Mouse (Mus musculus) bone marrow macrophage, adult 2 months (primary cell): ENCODE measurements around the gene Aoc1. TPM values are rescaled to one million over a fixed set of nuclear protein-coding genes. Genes with fewer than 3 reads are reported as not detected.

Experiments
- H3K27ac ChIP-seq: 2 replicates; pipeline ENCODE4 v1.5.1; 2012; ENCODE audit warnings: low read depth, low read length; ENCODE audit not compliant: insufficient read depth
- H3K4me1 ChIP-seq: 2 replicates; pipeline ENCODE4 v1.6.1; 2012; ENCODE audit warnings: low read length; ENCODE audit not compliant: control insufficient read depth, insufficient read depth
- H3K4me3 ChIP-seq: 2 replicates; pipeline ENCODE4 v1.5.1; 2012; ENCODE audit warnings: mild to moderate bottlenecking, low read length, moderate library complexity; ENCODE audit not compliant: insufficient read depth
- CTCF ChIP-seq: IDR thresholded peaks from 2 replicates; pipeline ENCODE4 v1.5.1; 2012; ENCODE audit warnings: low read depth, mild to moderate bottlenecking, low read length, moderate library complexity
- POLR2A ChIP-seq: IDR thresholded peaks from 2 replicates; pipeline ENCODE4 v1.6.1; 2012; ENCODE audit warnings: mild to moderate bottlenecking, low read depth, low read length, borderline replicate concordance
- polyA plus RNA-seq: library from polyadenylated mRNA; stranded (reverse); fragments of >200 nt; gene quantifications from 2 replicates; pipeline ENCODE4 v1.2.4, GENCODE M21; 2012; ENCODE audit not compliant: missing spikeins, insufficient read depth, insufficient read length

Gene Aoc1
- polyA plus RNA-seq: not detected in 2 replicates

DNA sequence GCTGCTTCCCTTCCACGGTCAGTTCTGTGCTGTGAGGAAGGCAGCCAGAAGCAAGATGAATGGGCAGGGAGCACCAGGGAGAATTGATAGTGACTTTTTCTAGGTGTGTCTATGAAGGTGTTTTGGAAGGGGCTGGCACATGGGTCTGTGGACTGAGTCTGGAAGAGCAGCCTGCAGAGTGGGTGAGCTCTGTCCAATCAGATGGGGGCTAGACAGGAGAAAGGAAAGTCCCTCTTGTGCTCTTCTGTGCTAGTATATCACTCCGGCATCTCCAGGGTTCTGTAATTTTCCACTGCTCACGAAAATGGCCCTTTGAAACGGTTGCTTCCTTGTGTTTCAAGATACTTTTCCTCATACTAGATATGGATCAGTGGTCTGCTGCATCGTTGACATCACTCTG lies at the start of gene Aoc1:
Gene Aoc1 (plus strand): TSS at position 301 of the 400 bp plus-strand sequence.
- Histone ChIP-seq H3K27ac (no peak within 1 kb of the TSS), H3K4me1 (no peaks in the 10 kb centered on the region), H3K4me3 (no peak within 1 kb of the TSS)
- TF ChIP-seq POLR2A (no peak), CTCF (no peak)

DNA sequence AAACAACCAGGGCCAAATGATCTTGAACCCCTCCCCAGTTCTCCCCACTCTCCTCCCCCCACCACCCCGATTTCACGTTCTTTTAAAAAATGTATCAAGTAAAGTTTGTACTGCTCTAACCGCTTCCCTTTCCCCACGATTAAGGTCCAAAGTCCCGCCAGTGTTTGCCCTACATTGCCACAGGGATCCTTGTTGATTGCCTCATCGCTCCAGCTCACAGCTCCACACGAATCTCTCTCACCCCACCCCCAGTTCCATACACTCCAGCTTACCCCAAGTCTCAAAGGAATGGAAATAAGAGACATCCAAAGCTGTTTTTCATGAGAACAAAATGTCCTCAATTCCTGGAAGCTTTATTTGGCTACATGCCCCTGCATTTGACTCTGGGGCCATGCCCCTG lies 47.7 kb upstream of the Aoc1 start:
- TF ChIP-seq POLR2A (no peak), CTCF (no peak)
- Histone ChIP-seq H3K4me1 (peaks cover 45% of the 10 kb centered on the region), H3K27ac (no peak overlapping the region), H3K4me3 (no peak overlapping the region)

DNA sequence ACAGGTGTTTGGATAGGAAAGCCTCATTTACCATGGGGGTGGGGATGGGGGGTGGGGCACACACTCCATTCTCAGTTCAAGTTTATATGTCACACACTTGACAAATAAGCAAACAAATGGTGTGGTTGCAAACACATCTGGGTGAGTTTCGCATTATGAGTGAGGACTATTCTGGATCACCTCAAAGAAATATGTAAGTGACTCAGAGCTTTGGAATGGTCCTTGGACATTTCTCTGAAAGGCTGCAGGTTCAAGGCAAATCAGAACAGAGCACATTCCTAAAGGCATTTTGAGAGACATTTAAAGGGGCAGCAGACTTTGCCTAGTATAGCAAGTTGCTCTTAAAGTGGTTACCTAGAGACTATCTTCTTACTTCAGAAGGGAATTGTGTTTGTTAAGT lies 43.7 kb upstream of the Aoc1 start:
- Histone ChIP-seq H3K4me1 (peaks cover 66% of the 10 kb centered on the region), H3K4me3 (no peak overlapping the region), H3K27ac (no peak overlapping the region)
- TF ChIP-seq POLR2A (no peak), CTCF (no peak)

DNA sequence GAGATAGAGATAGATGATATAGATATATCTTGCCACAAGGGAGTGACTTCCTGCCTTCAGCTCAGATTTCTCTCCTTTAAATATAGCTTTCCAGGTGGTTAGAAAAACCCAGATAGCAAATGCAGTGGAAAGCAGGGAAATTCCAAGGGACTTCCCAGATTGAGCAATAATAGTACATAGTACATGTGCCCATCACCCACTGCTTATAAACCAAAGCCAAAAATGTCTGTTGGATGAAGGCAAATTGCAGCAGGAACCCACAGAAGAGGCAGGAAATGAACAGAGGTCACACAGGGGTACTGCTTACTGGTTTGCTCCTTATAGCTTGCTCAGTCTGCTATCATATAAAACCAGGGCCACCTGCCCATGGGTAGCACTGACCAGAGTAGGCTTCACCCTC lies 43.0 kb upstream of the Aoc1 start:
- peak overlapping the region; percentile 88 for H3K27ac ChIP-seq
- peaks cover 70% of the 10 kb centered on the region for H3K4me1 ChIP-seq
- H3K4me3 ChIP-seq: no peak overlapping the region
- TF ChIP-seq POLR2A: no peak
- TF ChIP-seq CTCF: no peak

DNA sequence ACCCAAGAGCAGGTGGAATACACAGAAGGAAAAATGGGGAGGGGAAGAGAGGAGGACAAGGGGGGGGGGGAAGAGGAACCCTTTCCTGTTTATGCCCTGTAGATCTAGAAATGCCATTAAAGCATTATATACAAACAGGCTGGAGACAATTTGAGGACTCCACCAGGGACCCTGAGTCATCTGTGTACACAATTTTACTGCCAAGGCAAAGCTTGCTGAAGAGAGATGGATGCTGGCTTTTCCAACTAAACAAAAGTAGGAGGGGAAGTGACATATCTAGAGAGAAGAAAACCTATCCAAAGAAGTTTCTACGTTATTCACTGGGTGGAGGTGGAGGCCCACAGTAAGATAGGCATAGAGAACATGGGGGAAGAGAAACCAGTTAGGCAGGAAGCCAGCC lies 42.5 kb upstream of the Aoc1 start:
- Histone ChIP-seq H3K4me1 (peaks cover 67% of the 10 kb centered on the region), H3K27ac (peak overlapping the region; percentile 88), H3K4me3 (no peak overlapping the region)
- TF ChIP-seq POLR2A (no peak), CTCF (no peak)

DNA sequence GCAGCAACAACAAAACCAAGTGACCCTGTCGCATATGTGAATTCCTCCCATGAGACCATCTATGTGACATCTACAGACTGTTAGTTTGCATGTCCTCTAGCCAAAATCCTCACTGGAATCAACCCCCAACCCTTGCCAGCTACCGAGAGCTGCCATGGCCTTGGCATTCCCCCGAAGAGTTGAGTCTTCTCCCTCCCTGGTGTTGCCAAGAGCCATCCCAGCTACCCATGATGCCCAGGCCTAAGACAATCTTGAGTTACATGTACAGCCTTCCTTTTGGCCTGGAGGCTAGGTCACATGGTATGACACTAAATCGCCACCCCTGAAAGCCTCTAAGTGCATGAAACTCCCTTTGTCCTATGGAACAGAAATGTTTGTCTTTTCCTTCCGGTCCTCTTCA lies 41.6 kb upstream of the Aoc1 start:
- TF ChIP-seq POLR2A: no peak
- TF ChIP-seq CTCF: no peak
- Histone ChIP-seq H3K4me3 (no peak overlapping the region), H3K27ac (peak overlapping the region; percentile 88), H3K4me1 (peaks cover 70% of the 10 kb centered on the region)

DNA sequence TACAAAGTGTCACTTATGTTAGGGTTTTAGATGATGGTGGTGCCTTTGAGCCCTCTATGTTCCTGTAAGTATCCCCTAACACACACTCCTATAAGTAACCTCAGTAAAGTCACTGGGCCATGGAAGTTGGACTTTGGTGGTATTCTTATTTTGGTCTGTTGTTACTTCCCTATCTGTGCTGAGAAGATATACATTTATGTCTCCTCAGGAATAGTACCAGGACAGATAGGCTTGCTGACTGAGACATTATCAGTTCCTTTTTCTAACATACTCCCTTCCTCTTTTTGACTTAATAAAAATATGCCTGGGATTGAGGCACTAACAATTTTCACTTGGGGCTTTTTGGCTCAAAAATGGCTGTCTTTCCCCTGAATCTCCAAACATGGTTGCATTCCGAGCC lies 40.3 kb upstream of the Aoc1 start:
- Histone ChIP-seq H3K4me3 (no peak overlapping the region), H3K27ac (peak overlapping the region; percentile 96), H3K4me1 (peaks cover 83% of the 10 kb centered on the region)
- no peak for TF ChIP-seq CTCF
- no peak for TF ChIP-seq POLR2A

DNA sequence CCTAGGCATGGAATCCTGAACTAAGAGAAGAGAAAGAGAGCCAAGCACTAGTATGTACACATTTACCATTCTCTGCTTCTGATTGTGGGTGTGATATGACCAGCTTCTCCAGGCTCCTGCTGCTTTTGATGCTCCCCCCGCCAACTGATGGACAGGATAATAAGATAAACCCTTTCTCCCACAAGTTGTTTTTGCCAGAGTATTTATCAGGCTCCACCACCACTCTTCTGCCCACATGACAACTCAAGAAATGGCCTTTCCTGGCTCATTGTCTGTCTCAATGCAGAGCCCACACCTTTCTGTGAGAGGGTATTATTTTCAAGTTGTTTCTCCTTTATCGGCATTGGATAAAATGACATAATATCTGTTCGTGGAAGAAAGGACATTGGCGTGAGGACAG lies 39.2 kb upstream of the Aoc1 start:
- no peak for TF ChIP-seq POLR2A
- TF ChIP-seq CTCF: no peak
- Histone ChIP-seq H3K4me3 (no peak overlapping the region), H3K27ac (peak overlapping the region; percentile 96), H3K4me1 (peaks cover 85% of the 10 kb centered on the region)

DNA sequence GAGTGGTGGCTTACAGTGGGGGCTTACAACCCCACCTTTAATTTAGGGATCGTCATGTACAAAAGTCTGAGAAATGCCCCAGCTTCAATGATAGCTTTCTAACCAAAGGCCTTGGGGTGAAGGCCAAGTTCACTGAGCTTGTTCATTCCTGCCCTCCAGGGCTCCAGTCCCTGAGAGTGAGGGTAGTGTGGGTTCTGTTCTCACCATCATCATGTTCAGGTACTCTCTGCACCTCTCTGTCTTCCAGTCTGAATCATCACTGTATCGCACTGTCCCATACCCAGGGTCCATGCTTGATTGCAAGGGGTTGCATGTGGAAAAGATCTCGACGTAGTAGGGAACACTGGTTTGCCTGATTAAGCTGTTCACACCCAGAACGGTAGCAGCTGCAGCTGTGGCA lies 37.5 kb upstream of the Aoc1 start:
- Histone ChIP-seq H3K27ac (no peak overlapping the region), H3K4me1 (peaks cover 74% of the 10 kb centered on the region), H3K4me3 (no peak overlapping the region)
- no peak for TF ChIP-seq POLR2A
- TF ChIP-seq CTCF: no peak

DNA sequence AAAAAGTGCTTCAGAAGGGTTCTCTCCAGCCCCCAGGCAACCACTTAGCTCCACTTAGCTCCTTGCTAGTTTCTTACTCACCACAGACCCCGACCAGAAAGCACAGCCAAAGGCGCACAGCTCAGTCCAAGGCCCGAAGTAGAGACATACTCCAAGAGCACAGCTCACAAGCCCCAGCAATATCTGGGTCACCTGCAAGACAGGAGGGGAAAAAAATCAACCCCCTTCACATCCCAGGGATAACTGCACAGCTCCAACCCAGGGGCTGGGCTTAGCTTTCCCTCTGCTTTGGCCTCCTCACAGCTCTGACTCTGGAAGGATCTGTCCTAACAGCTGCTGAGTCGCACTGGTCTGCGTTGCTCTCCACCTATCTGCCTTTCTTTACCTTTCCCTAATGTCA lies 36.5 kb upstream of the Aoc1 start:
- TF ChIP-seq CTCF (no peak), POLR2A (no peak)
- H3K4me3 ChIP-seq: no peak overlapping the region
- no peak overlapping the region for H3K27ac ChIP-seq
- H3K4me1 ChIP-seq: peaks cover 65% of the 10 kb centered on the region

DNA sequence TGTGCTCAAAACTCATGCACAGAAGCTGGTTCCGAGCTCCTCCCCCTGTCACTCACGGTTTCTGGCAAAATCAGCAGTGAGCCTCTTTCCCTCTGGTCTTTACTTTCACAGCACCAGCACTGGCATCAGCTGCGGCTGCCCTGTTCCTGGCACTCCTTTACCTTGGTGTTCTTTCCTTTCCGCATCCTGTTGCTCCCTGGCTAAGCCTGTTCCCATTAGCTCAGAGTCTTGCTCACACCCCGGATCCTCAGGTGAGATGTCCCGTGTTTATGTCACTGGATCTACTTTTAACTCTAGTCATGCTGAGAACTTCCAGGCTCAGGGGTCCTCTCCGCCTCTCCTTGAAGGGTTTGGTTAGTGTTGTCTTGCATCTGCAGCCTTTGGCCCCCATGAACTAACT lies 35.2 kb upstream of the Aoc1 start:
- H3K4me1 ChIP-seq: peaks cover 59% of the 10 kb centered on the region
- no peak for TF ChIP-seq CTCF
- TF ChIP-seq POLR2A: no peak
- no peak overlapping the region for H3K27ac ChIP-seq
- no peak overlapping the region for H3K4me3 ChIP-seq
